Mouse (Mus musculus) left cerebral cortex, adult 8-10 months (tissue): ENCODE measurements around the gene Igbp1. TPM values are rescaled to one million over a fixed set of nuclear protein-coding genes. Genes with fewer than 3 reads are reported as not detected.
A peak's percentile ranks its signal among the peaks of the same experiment; 100 is the strongest.

Experiments used
- DNase-seq, 2 experiments: peaks; one replicate each; pipeline ENCODE4 v3.0.0; 2022; ENCODE audit warnings: low spot score in 2 of 2
- total RNA-seq, 4 experiments: library from RNA; stranded (reverse); gene quantifications; 2 replicates each; pipeline ENCODE4 v1.2.4; 2022

Igbp1 gene
- total RNA-seq = 10 to 100 TPM; 37.1 to 41.5 (median 39.7) TPM

DNA sequence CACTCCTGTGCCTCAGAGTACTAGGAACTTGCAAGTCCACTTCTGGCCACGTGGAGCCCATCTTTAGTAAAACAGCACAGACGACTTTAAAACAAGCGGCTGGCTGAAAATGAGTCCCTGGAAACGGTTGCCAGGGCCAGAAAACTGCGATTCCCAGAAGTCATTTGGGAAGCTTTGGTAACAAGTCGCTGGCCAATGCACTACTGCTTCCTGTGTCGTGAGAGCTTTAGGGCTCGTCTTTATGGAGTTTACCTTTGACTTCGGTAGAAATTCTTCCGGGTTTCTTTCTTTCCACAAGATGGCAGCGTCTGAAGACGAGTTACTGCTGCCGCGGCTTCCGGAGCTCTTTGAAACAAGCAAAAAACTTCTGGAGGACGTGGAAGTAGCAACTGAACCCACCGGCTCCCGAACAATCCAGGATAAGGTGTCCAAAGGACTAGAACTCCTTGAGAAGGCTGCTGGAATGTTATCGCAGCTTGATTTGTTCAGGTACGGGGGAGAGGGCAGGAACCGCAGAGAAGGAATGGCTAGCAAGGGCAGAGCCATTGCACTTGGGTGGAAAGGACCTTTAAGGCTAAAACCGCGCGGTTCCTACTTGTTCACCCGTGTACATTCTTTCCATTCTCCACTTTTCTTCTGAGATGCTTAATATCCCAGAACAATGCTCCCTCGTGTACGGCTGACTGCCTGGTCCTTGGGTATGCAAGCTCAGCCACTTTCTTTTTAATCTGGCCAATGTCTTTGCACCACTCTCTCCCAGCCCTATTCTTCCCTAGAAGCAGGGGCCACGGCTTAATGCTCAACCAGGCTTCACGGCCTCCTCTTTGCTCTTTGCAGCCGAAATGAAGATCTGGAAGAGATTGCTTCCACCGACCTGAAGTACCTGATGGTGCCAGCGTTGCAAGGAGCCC is at the start of gene Igbp1:
Igbp1 (plus strand) TSS at position 224 of the 911 bp plus-strand sequence.
- peak; percentile 32 to 82 for DNase-seq

GRCm38 (mm10) chrX:100468047-100468446 is 26.0 kb upstream of the Igbp1 start:
- DNase-seq = no peak

DNA sequence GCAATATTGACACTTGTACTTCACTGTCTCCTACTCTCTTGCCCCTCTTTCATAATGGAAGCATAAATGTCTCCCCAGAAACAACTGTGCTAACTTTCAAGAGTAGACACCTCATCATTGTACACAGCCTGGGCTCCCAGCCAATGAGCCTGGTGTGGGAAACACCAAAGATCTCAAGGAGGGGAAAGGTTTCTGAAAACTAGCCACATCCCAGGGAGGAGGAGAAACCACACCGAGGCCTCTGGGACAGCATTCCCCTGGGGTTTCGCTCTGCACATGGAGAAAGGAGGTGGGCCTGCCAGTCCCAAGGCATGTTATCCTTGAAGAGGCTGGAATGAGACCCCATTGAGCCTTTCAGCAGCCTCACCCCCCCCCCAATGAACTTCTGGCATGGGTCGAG is 24.0 kb upstream of the Igbp1 start:
- DNase-seq = no peak

DNA sequence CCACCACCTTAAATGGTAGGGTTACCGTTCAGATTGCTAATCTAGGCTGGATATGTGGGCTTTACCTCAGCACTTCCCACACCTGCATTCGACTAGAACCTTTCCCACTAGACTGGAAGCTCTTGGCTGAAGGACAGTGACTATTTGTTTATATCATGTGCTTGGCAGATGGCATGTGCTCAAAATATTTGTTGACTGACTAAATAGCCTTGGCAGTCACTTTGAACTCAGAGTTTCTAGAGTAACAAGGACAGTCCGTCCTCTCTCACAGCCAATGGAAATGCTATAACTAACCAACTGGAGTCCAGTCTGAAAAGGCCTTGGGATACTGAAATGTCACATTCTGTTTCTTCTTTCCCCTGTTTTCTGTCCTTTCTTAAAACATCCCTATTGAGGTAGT is 22.6 kb upstream of the Igbp1 start:
- no peak for DNase-seq

DNA sequence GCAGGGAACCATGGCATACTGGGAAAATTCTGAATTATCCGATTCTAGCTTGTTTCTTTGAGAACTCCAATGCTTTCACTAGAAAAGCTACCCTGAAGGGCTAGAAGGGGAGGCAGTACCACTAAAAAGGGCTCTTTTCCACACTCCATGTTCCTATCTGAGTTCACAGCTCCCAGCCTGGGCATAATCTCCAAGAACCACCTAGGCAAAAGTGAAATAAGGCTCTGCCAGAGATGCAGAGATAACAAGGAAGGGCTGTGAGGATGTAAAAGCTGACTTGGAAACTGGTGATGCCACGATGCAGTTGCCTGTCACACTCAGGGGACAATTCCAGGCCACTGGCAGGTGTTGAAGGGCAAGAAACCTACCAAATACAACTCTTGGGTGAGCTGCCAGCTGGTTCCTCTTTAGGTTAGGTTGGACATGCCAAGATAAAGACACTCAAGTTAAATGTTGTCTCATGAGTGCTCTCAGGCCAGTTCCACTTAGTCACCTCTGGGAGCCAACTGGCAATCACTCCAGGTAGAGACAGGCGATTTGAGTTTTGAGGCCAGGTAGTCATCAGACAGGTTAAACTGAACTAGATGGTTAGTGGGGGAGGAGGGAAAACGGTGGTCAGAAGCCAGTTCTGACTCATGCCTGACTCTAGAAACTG is 18.4 kb upstream of the Igbp1 start:
- no peak for DNase-seq

GRCm38 (mm10) chrX:100480317-100480716 is 13.8 kb upstream of the Igbp1 start:
- DNase-seq = peak; percentile 4 to 18

- no peak for DNase-seq
Observed at GRCm38 (mm10) chrX:100493500-100494067, 507 bp upstream of the Igbp1 start.

GRCm38 (mm10) chrX:100504175-100504851 is 10.2 kb downstream of the Igbp1 start:
- no peak for DNase-seq

DNA sequence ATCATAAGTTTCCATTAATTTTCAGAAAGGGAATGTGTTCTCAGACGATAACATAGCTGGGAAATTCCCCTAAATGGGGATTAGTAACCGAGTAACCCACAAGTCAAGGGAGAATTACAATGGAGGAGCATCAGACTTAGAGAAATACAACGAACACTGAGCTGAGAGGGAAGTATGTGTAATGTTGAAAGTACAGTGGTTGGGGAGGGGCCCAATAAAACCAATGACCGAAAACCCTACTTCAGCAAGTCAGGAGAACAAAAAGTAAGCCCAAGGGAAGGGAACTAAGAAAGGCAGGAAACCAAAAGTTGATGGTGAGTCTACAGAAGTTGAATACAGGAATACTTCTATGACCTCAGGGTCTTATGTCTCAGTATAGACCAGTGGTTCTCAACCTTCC is 14.1 kb downstream of the Igbp1 start:
- no peak for DNase-seq

DNA sequence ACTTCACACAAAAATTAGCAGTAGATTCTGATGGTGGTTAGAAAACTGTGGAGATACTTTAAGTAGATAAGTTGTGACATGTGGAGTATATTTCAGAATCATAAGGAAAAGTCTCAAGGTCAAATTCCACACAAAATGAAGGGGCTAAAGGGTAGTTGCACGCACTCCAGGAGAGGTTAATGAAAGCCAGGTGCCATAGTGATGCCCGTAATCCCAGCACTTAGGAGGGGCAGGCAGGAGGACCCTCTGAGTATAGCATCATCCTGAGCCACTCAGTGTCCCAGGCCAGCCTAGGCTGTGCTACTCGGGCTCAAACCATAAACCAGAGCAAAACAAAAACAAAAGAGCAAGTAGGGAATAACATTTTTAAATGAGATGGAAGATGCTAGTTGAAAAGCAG is 15.8 kb downstream of the Igbp1 start:
- DNase-seq = no peak

GRCm38 (mm10) chrX:100516683-100517082 is 22.6 kb downstream of the Igbp1 start:
- peak in 1 of 2 experiments; percentile 45 for DNase-seq

DNA sequence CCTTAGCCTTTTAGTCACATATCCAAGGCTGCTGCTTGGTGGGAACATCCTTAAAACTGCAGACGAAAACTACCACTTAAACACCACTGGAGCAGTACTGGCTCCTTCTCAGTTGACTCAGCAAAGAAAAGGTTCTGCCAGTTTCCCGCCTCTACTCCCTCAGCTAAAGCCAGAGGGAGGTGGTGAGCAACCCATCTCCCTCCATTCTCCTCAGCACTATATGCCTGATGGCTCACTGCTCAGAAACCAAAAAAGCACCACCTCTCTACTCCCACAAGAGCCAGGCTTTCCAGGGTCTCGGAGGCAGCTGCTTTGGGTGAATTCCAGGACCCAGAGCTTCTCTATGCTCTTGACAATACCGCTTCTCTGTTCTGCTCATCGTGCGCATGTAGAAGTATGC is 23.5 kb downstream of the Igbp1 start:
- peak in 1 of 2 experiments; percentile 69 for DNase-seq

DNA sequence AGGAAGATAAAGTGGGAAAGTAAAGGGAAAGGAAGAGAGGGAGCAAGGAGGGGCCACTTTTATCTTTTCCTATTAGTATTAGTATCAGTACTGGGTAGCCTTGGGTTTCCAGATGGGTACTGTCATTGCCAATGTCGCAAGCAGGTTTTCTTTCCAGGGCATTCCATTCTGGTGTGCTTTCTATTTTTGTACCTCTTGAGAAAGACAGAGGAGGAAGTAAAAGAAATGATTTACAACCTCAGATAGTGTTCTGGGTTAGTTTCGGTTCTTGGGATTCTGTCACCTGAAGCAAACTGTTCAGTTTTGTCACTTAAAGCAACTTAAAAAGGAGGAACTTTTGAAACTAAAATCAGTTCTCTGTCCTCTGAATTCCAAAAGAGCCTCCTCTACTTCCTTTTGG is 24.4 kb downstream of the Igbp1 start:
- DNase-seq = no peak

DNA sequence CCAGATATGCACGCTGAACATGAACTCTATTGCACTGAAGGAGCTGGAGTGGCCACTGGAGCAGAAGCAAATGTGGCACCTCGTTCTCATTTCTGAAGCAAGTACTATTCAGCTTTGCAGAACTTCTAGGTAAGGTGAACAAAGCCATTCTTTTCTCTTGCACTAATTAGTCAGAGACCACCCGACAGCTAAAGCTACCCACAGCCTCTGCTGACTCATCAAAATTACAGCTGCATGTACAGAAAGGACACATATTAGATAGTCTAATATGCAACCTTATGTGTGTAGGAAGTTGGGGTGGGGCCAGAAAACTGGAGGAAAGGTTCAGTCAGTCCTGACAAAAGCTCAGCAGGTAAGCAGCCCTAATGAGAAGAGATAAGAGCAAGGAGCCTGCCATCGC is 30.4 kb downstream of the Igbp1 start, which contains the start of gene Dgat2l6:
Dgat2l6 (plus strand) TSS at position 368 of the 400 bp plus-strand sequence.
- DNase-seq = no peak

- no peak for DNase-seq
Observed at GRCm38 (mm10) chrX:100556026-100556425, 61.9 kb downstream of the Igbp1 start.

DNA sequence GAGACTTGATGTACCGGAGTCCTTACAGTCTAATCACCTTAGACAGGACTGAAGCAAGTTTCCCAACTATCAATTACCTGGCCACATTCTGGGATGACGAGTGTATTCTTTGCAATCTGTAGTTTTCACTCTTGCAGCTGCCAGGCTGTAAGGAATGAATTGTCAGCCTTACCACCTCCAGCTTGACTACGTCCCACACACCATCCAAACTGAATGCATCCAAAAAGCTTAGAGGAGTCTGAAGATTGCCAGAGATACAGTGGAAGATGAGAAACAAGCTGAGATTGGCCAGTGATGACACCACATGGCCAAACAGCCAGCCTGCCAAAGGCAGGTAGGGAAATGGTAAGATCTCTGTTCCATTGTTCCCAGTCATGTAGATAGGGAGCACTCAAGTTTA is 71.6 kb downstream of the Igbp1 start:
- peak in 1 of 2 experiments; percentile 14 for DNase-seq

Other genes with a start within 250 kb of the Igbp1 start
- gene Otud6a, start 65.3 kb upstream of the Igbp1 start, total RNA-seq = not detected
- gene Awat2, start 51.6 kb upstream of the Igbp1 start, total RNA-seq = under 1 TPM in 1 of 4 experiments, not detected in 3; 0.44 TPM
- under 1 TPM; 0.13 to 0.63 (median 0.55) TPM for gene Dgat2l6, start 30.5 kb downstream of the Igbp1 start, total RNA-seq
- not detected for gene Awat1, start 78.0 kb downstream of the Igbp1 start, total RNA-seq
- gene P2ry4, start 100.6 kb downstream of the Igbp1 start, total RNA-seq = not detected
- 1 to 10 TPM; 1.6 to 2.0 (median 1.6) TPM for gene Arr3, start 111.2 kb downstream of the Igbp1 start, total RNA-seq
- gene Kif4, start 131.4 kb downstream of the Igbp1 start, total RNA-seq = 1 to 10 TPM in 1 of 4 experiments, under 1 TPM in 3; 0.59 to 1.3 (median 0.82) TPM
- gene Pdzd11, start 132.3 kb downstream of the Igbp1 start, total RNA-seq = 10 to 100 TPM; 40.9 to 45.0 (median 42.3) TPM
- gene Gdpd2, start 235.6 kb downstream of the Igbp1 start, total RNA-seq = 10 to 100 TPM in 1 of 4 experiments, 1 to 10 TPM in 3; 5.5 to 10.9 (median 6.8) TPM